ENCODE assay signal across 27 mouse cellular contexts in the genomic region with DNA sequence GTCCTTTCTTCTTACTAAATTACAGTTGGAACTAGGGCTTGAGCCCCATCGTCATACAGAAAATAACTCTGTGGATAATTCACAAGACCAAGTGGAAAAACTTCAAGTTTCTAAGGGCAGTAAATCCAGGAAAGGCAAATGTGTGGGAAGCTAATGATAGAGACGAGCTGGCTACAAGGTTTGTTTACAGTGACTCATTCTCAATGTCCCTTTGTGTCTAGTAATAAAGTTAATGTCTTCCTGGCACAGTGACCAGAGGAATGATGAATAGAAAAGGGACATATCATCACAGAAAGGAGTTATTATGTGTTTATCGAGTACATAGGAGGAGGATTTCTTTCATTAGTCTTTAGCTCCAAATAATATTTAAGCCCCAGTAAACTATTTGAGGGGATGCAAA.
"Had no signal": no experiment of that assay in that cellular context is flagged by ENCODE, and none has a peak within 500 bp of the region (broad histone marks: within the 10 kb centered on the region; RNA-seq: fewer than 3 reads in every experiment).

No protein-coding gene starts in this region.

- H3K4me1 ChIP-seq: heart, embryonic 10.5 days; heart, embryonic 12.5 days; hindbrain, embryonic 10.5 days; hindbrain, embryonic 13.5 days; hindbrain, embryonic 15.5 days; intestine, embryonic 15.5 days; kidney, embryonic 15.5 days; limb, embryonic 13.5 days; limb, embryonic 15.5 days; liver, embryonic 12.5 days had no signal

- H3K9ac ChIP-seq: heart, embryonic 12.5 days; hindbrain, embryonic 13.5 days; hindbrain, embryonic 15.5 days; intestine, embryonic 15.5 days; kidney, embryonic 15.5 days; limb, embryonic 13.5 days; limb, embryonic 15.5 days; liver, embryonic 12.5 days; liver, embryonic 14.5 days had no signal

- ATAC-seq: inflammation-experienced regulatory T-cells, adult 6 months; intestine, embryonic 15.5 days; intestine, postnatal 0 days; liver, embryonic 12.5 days had no signal

- H3K36me3 ChIP-seq: heart, embryonic 10.5 days; heart, embryonic 12.5 days; hindbrain, embryonic 10.5 days; hindbrain, embryonic 13.5 days; hindbrain, embryonic 15.5 days; intestine, embryonic 15.5 days; kidney, embryonic 15.5 days; limb, embryonic 13.5 days; limb, embryonic 15.5 days; liver, embryonic 12.5 days had no signal

- H3K4me2 ChIP-seq: heart, embryonic 12.5 days; hindbrain, embryonic 13.5 days; hindbrain, embryonic 15.5 days; intestine, embryonic 15.5 days; kidney, embryonic 15.5 days; limb, embryonic 13.5 days; limb, embryonic 15.5 days; liver, embryonic 12.5 days had no signal

- H3K27me3 ChIP-seq: heart, embryonic 12.5 days; hindbrain, embryonic 13.5 days; hindbrain, embryonic 15.5 days; intestine, embryonic 15.5 days; kidney, embryonic 15.5 days; limb, embryonic 13.5 days; limb, embryonic 15.5 days; liver, embryonic 12.5 days had no signal

- H3K9me3 ChIP-seq: heart, embryonic 10.5 days; heart, embryonic 12.5 days; hindbrain, embryonic 10.5 days; hindbrain, embryonic 13.5 days; hindbrain, embryonic 15.5 days; intestine, embryonic 15.5 days; kidney, embryonic 15.5 days; limb, embryonic 13.5 days; limb, embryonic 15.5 days; liver, embryonic 12.5 days had no signal

- DNase-seq: gastrocnemius, adult 2 months; gastrocnemius, postnatal 10 days; gastrocnemius, postnatal 25 days; heart, adult 18-20 months; heart, postnatal 10 days; heart, postnatal 4 days; kidney, adult 2 months; kidney, adult 9 months; kidney, postnatal 10 days; kidney, postnatal 25 days; kidney, postnatal 4 days; layer of hippocampus, adult 9-11 months; layer of hippocampus, postnatal 36 days; left cerebral cortex, postnatal 4 days had no signal

- H3K27ac ChIP-seq: gastrocnemius, adult 2 months; heart, embryonic 10.5 days; hindbrain, embryonic 10.5 days; hindbrain, embryonic 13.5 days; hindbrain, embryonic 15.5 days; intestine, embryonic 15.5 days; kidney, embryonic 15.5 days; limb, embryonic 13.5 days; limb, embryonic 15.5 days; liver, embryonic 12.5 days; liver, embryonic 14.5 days had no signal

- H3K4me3 ChIP-seq: gastrocnemius, adult 2 months; heart, embryonic 10.5 days; heart, embryonic 12.5 days; hindbrain, embryonic 10.5 days; hindbrain, embryonic 13.5 days; hindbrain, embryonic 15.5 days; intestine, embryonic 15.5 days; kidney, embryonic 15.5 days; limb, embryonic 13.5 days; limb, embryonic 15.5 days; liver, embryonic 12.5 days had no signal
